Mouse (Mus musculus) heart, postnatal 0 days (tissue): ENCODE data around the gene Dusp1. TPM values are rescaled to one million over a fixed set of nuclear protein-coding genes. Genes with fewer than 3 reads are reported as not detected.
A peak's percentile ranks its signal among the peaks of the same experiment; 100 is the strongest.

Experiments used
- ATAC-seq: fragments of 200-750 bp; cut with Nextera tagmentation; 2 replicates; pipeline ENCODE4 v1.8.0; 2017; ENCODE audit warnings: low read depth, moderate number of reproducible peaks, moderate library complexity; ENCODE audit not compliant: insufficient read depth
- DNase-seq: peaks from one replicate; pipeline ENCODE4 v3.0.0-alpha.2; 2016; ENCODE audit warnings: low spot score
- H3K27ac ChIP-seq: fragments of 300-500 bp; sonication (generic); 2 replicates; pipeline ENCODE4 v1.5.1; 2014; ENCODE audit warnings: low read depth, mild to moderate bottlenecking
- H3K27me3 ChIP-seq: fragments of 300-500 bp; sonication (generic); 2 replicates; pipeline ENCODE4 v1.6.1; 2014; ENCODE audit warnings: low read length, mixed read lengths; ENCODE audit not compliant: control insufficient read depth, insufficient read depth
- H3K36me3 ChIP-seq: fragments of 300-500 bp; sonication (generic); replicated peaks from 2 replicates; pipeline ENCODE4 v1.6.1; 2014; ENCODE audit warnings: low read length, mixed read lengths; ENCODE audit not compliant: control insufficient read depth, insufficient read depth
- H3K4me1 ChIP-seq: fragments of 300-500 bp; sonication (generic); 2 replicates; pipeline ENCODE4 v1.6.1; 2014; ENCODE audit warnings: antibody characterized with exemption; ENCODE audit not compliant: control insufficient read depth, insufficient read depth
- H3K4me2 ChIP-seq: fragments of 300-500 bp; sonication (generic); 2 replicates; pipeline ENCODE4 v1.6.1; 2014; ENCODE audit warnings: low read depth, mild to moderate bottlenecking, low read length, moderate library complexity
- H3K4me3 ChIP-seq: fragments of 300-500 bp; sonication (generic); 2 replicates; pipeline ENCODE4 v1.5.1; 2014; ENCODE audit warnings: low read depth, low read length
- H3K9ac ChIP-seq: fragments of 300-500 bp; sonication (generic); replicated peaks from 2 replicates; pipeline ENCODE4 v1.6.1; 2014; ENCODE audit warnings: low read depth, low read length, mixed read lengths
- H3K9me3 ChIP-seq: fragments of 300-500 bp; sonication (generic); replicated peaks from 2 replicates; pipeline ENCODE4 v1.6.1; 2016; ENCODE audit warnings: low read length; ENCODE audit not compliant: control insufficient read depth
- CTCF ChIP-seq: IDR thresholded peaks from 2 replicates; pipeline ENCODE4 v1.5.1; 2016; ENCODE audit warnings: antibody characterized with exemption, control low read depth, low read depth
- EP300 ChIP-seq: IDR thresholded peaks from 2 replicates; pipeline ENCODE4 v1.6.1; 2016; ENCODE audit warnings: antibody characterized with exemption, low read depth
- WGBS: fragments of 180-500 bp; shearing (Covaris S2); extraction: QIAGEN DNeasy Blood & Tissue Kit; methylation state at CpG from one replicate; pipeline ENCODE4 v1.1.7; 2014; 5-methylcytosine and 5-hydroxymethylcytosine counted together
- polyA plus RNA-seq: library from polyadenylated mRNA; unstranded; fragments of >200 nt; fragmentation: Nextera tagmentation; extraction: Ambion mirVana; gene quantifications from 2 replicates; pipeline ENCODE4 v1.2.1, GENCODE M21; 2015
- total RNA-seq: library from RNA; depleted of rRNA; stranded (reverse); fragments of >200 nt; gene quantifications from 2 replicates; pipeline ENCODE4 v1.2.3, GENCODE M21; 2014; ENCODE audit warnings: low replicate concordance

The Dusp1 gene
- total and polyA plus RNA-seq, 2 experiments from 2014 or later = 23.1 to 114 TPM

GRCm38 (mm10) chr17:26537722-26538471 lies 24.0 kb downstream of the Dusp1 start:
- peak overlapping the region; percentile 41 for H3K27ac ChIP-seq
- no peak overlapping the region for H3K4me3 ChIP-seq
- H3K36me3 ChIP-seq = no peaks in the 10 kb centered on the region
- 0 out of 2 replicates have a peak, but pooled peaks cover 6% of the 10 kb centered on the region for H3K4me1 ChIP-seq
- 35% methylated on average over 6 of the region's 6 CpGs for WGBS
- H3K9me3 ChIP-seq = no peaks in the 10 kb centered on the region
- H3K27me3 ChIP-seq = no peaks in the 10 kb centered on the region
- DNase-seq (peak; percentile 60), ATAC-seq (peak; percentile 45; the same call in 1 of the 2 replicates)
- no peak overlapping the region for H3K4me2 ChIP-seq
- no peak overlapping the region for H3K9ac ChIP-seq
- TF ChIP-seq EP300 (no peak), CTCF (no peak)

GRCm38 (mm10) chr17:26535251-26536136 lies 26.4 kb downstream of the Dusp1 start:
- Histone ChIP-seq H3K9me3 (no peaks in the 10 kb centered on the region), H3K4me3 (no peak overlapping the region), H3K4me1 (peaks cover 17% of the 10 kb centered on the region), H3K9ac (0 out of 2 replicates have a peak overlapping the region, but pooled peaks have one; percentile 16), H3K27ac (peak overlapping the region; percentile 49), H3K36me3 (no peaks in the 10 kb centered on the region), H3K27me3 (no peaks in the 10 kb centered on the region), H3K4me2 (no peak overlapping the region)
- 53% methylated on average over 7 of the region's 7 CpGs for WGBS
- peak; percentile 34; the same call in 1 of the 2 replicates for ATAC-seq
- no peak for DNase-seq
- TF ChIP-seq CTCF = no peak
- no peak for TF ChIP-seq EP300

- Histone ChIP-seq H3K4me1 (peaks cover 25% of the 10 kb centered on the region), H3K27ac (peak overlapping the region; percentile 49; the same call in 1 of the 2 replicates), H3K4me2 (no peak overlapping the region), H3K9ac (no peak overlapping the region), H3K4me3 (no peak overlapping the region), H3K9me3 (no peaks in the 10 kb centered on the region), H3K36me3 (no peaks in the 10 kb centered on the region), H3K27me3 (no peaks in the 10 kb centered on the region)
- 73% methylated on average over 5 of the region's 5 CpGs for WGBS
- ATAC-seq (no peak), DNase-seq (no peak)
- TF ChIP-seq EP300 = no peak
- TF ChIP-seq CTCF = no peak
Observed at GRCm38 (mm10) chr17:26534695-26535094, 27.2 kb downstream of the Dusp1 start.

- Histone ChIP-seq H3K9me3 (no peaks in the 10 kb centered on the region), H3K9ac (no peak overlapping the region), H3K27me3 (no peaks in the 10 kb centered on the region), H3K27ac (peak overlapping the region; percentile 49), H3K4me2 (no peak overlapping the region), H3K4me3 (no peak overlapping the region), H3K36me3 (no peaks in the 10 kb centered on the region), H3K4me1 (peaks cover 32% of the 10 kb centered on the region)
- ATAC-seq (no peak), DNase-seq (peak; percentile 18)
- 74% methylated on average over 5 of the region's 5 CpGs for WGBS
- TF ChIP-seq CTCF (no peak), EP300 (no peak)
Observed at GRCm38 (mm10) chr17:26533871-26534372, 28.0 kb downstream of the Dusp1 start.

- ATAC-seq (no peak), DNase-seq (no peak)
- 68% methylated on average over 4 of the region's 4 CpGs for WGBS
- Histone ChIP-seq H3K36me3 (no peaks in the 10 kb centered on the region), H3K9me3 (no peaks in the 10 kb centered on the region), H3K27me3 (no peaks in the 10 kb centered on the region), H3K4me3 (no peak overlapping the region), H3K9ac (no peak overlapping the region), H3K4me1 (peaks cover 32% of the 10 kb centered on the region), H3K27ac (0 out of 2 replicates have a peak overlapping the region, but pooled peaks have one; percentile 49), H3K4me2 (no peak overlapping the region)
- TF ChIP-seq CTCF (no peak), EP300 (no peak)
Observed at GRCm38 (mm10) chr17:26532476-26533045, 29.4 kb downstream of the Dusp1 start.
